Mouse (Mus musculus) G1E (cell line): ENCODE measurements around the gene Car7. TPM values are rescaled to one million over a fixed set of nuclear protein-coding genes. Genes with fewer than 3 reads are reported as not detected.
A peak's percentile ranks its signal among the peaks of the same experiment; 100 is the strongest.

Experiments used
- ATAC-seq: 2 replicates; pipeline ENCODE4 v1.8.0; 2016; ENCODE audit warnings: mild to moderate bottlenecking; ENCODE audit not compliant: insufficient number of reproducible peaks, poor library complexity, low FRiP score, severe bottlenecking; ENCODE audit errors: extremely low read depth
- DNase-seq: peaks from one replicate; pipeline ENCODE4 v3.0.0; 2012; ENCODE audit warnings: low spot score
- H3K27me3 ChIP-seq: 2 replicates; pipeline ENCODE4 v1.6.1; 2012; ENCODE audit warnings: mild to moderate bottlenecking, low read length, inconsistent platforms; ENCODE audit not compliant: insufficient read depth
- H3K36me3 ChIP-seq: replicated peaks from 2 replicates; pipeline ENCODE3; 2012; ENCODE audit warnings: mild to moderate bottlenecking, inconsistent platforms
- H3K4me1 ChIP-seq: 2 replicates; pipeline ENCODE4 v1.6.1; 2012; ENCODE audit warnings: low read depth, low read length, inconsistent platforms, mixed read lengths; ENCODE audit not compliant: insufficient read depth
- H3K4me3 ChIP-seq: 2 replicates; pipeline ENCODE4 v1.5.1; 2012; ENCODE audit warnings: low read depth, mild to moderate bottlenecking, inconsistent platforms, low read length, moderate library complexity, mixed read lengths
- H3K9me3 ChIP-seq: replicated peaks from 2 replicates; pipeline ENCODE4 v1.6.1; 2012; ENCODE audit warnings: inconsistent platforms
- CTCF ChIP-seq: IDR thresholded peaks from 2 replicates; pipeline ENCODE4 v1.5.1; 2012; ENCODE audit warnings: low read depth, low read length, inconsistent platforms, mixed read lengths
- GATA1 ChIP-seq: IDR thresholded peaks from 2 replicates; pipeline ENCODE4 v1.6.1; 2012; ENCODE audit warnings: borderline replicate concordance, low read length, inconsistent platforms, mixed read lengths
- GATA2 ChIP-seq: IDR thresholded peaks from 2 replicates; pipeline ENCODE4 v1.6.1; 2012; ENCODE audit warnings: low read depth, low read length, inconsistent platforms, borderline replicate concordance
- POLR2AphosphoS5 ChIP-seq: IDR thresholded peaks from 2 replicates; pipeline ENCODE4 v1.6.1; 2012; ENCODE audit warnings: low read depth, low read length, inconsistent platforms; ENCODE audit not compliant: insufficient replicate concordance
- TAL1 ChIP-seq: conservative IDR thresholded peaks from 2 replicates; pipeline ENCODE4 v1.6.1; 2012; ENCODE audit warnings: low read depth, low read length, inconsistent platforms, mixed read lengths
- polyA plus RNA-seq: library from polyadenylated mRNA; stranded (reverse); fragments of >175 nt; gene quantifications from 2 replicates; pipeline ENCODE4 v1.2.3, GENCODE M21; 2012
- total RNA-seq, 2 experiments: library from RNA; stranded (forward) in 1 of 2; stranded (reverse) in 1 of 2; fragments of 200-1000 nt in 1 of 2; fragments of >200 nt in 1 of 2; fragmentation: Nextera tagmentation in 1 of 2; gene quantifications; 2 replicates each; pipeline ENCODE4 v1.2.3; 2014 to 2017

Car7 gene
- 3.4 and 3.8 TPM in 2 replicates for total RNA-seq (2014; fragmentation: Nextera tagmentation)
- total RNA-seq (2017) = 0.76 and 0.99 TPM in 2 replicates
- polyA plus RNA-seq = 0.29 and 0.43 TPM in 2 replicates

- H3K4me1 ChIP-seq = peaks cover 28% of the 10 kb centered on the region
- peak; percentile 93 for DNase-seq
- no peaks in the 10 kb centered on the region for H3K9me3 ChIP-seq
- H3K27me3 ChIP-seq = peaks cover 2% of the 10 kb centered on the region; the same call in 1 of the 2 replicates
- no peak for TF ChIP-seq TAL1
- peak; percentile 86 for TF ChIP-seq CTCF
- peak; percentile 73 for ATAC-seq
- peak within 1 kb of the TSS; percentile 95 for H3K4me3 ChIP-seq
- H3K36me3 ChIP-seq = peaks cover 19% of the 10 kb centered on the region
These were observed at the start of gene Car7, which contains the start of gene Nae1 for GRCm38 (mm10) chr8:104533971-104534778. Gene Car7 (plus strand): TSS chr8:104534689. Gene Nae1 (minus strand): TSS chr8:104534637.

- no peak for DNase-seq
These were observed 25.2 kb upstream of the Car7 start, which contains the start of gene Terb1 for GRCm38 (mm10) chr8:104509061-104510006. Gene Terb1 (minus strand): TSS chr8:104509910.

GRCm38 (mm10) chr8:104510134-104510533, 24.4 kb upstream of the Car7 start:
- Histone ChIP-seq H3K4me3 (no peak overlapping the region), H3K36me3 (peaks cover 45% of the 10 kb centered on the region), H3K4me1 (no peaks in the 10 kb centered on the region), H3K27me3 (no peaks in the 10 kb centered on the region), H3K9me3 (no peaks in the 10 kb centered on the region)
- ATAC-seq = no peak
- TF ChIP-seq TAL1 (no peak), CTCF (no peak), GATA1 (no peak), POLR2AphosphoS5 (no peak), GATA2 (no peak)
- DNase-seq = no peak

More at GRCm38 (mm10) chr8:104509061-104510006, 25.2 kb upstream of the Car7 start, which contains the start of gene Terb1:
- no peak for TF ChIP-seq GATA1
- TF ChIP-seq POLR2AphosphoS5 = no peak
- no peak for TF ChIP-seq TAL1
- TF ChIP-seq GATA2 = no peak
- no peak for TF ChIP-seq CTCF
- ATAC-seq = no peak
- Histone ChIP-seq H3K4me3 (no peak within 1 kb of the TSS), H3K27me3 (no peaks in the 10 kb centered on the region), H3K9me3 (no peaks in the 10 kb centered on the region), H3K36me3 (peaks cover 39% of the 10 kb centered on the region), H3K4me1 (no peaks in the 10 kb centered on the region)

GRCm38 (mm10) chr8:104517872-104518271, 16.6 kb upstream of the Car7 start:
- Histone ChIP-seq H3K9me3 (no peaks in the 10 kb centered on the region), H3K27me3 (no peaks in the 10 kb centered on the region), H3K4me3 (no peak overlapping the region), H3K36me3 (peaks cover 71% of the 10 kb centered on the region), H3K4me1 (no peaks in the 10 kb centered on the region)
- TF ChIP-seq CTCF (no peak), TAL1 (no peak), POLR2AphosphoS5 (no peak)
- ATAC-seq (no peak), DNase-seq (no peak)

GRCm38 (mm10) chr8:104529671-104530070, 4.8 kb upstream of the Car7 start:
- TF ChIP-seq GATA2 (no peak), CTCF (no peak), POLR2AphosphoS5 (no peak), GATA1 (no peak), TAL1 (no peak)
- peaks cover 48% of the 10 kb centered on the region for H3K36me3 ChIP-seq
- DNase-seq (no peak), ATAC-seq (no peak)
- H3K9me3 ChIP-seq = no peaks in the 10 kb centered on the region
- no peak overlapping the region for H3K4me3 ChIP-seq
- H3K27me3 ChIP-seq = no peaks in the 10 kb centered on the region
- peaks cover 15% of the 10 kb centered on the region for H3K4me1 ChIP-seq

GRCm38 (mm10) chr8:104533551-104533950, 938 bp upstream of the Car7 start:
- H3K9me3 ChIP-seq = no peaks in the 10 kb centered on the region
- no peaks in the 10 kb centered on the region for H3K27me3 ChIP-seq
- H3K4me1 ChIP-seq = peaks cover 28% of the 10 kb centered on the region
- ATAC-seq (no peak), DNase-seq (no peak)
- no peak for TF ChIP-seq TAL1
- no peak for TF ChIP-seq CTCF
- no peak for TF ChIP-seq POLR2AphosphoS5
- no peak for TF ChIP-seq GATA2
- TF ChIP-seq GATA1 = no peak
- peaks cover 21% of the 10 kb centered on the region for H3K36me3 ChIP-seq
- peak overlapping the region; percentile 95 for H3K4me3 ChIP-seq
